Mouse (Mus musculus): ENCODE measurements around the gene Cnpy1.

The Cnpy1 gene

GRCm38 (mm10) chr5:28161938-28162402 lies 83.6 kb downstream of the Cnpy1 start:
- no peak for DNase-seq

DNA sequence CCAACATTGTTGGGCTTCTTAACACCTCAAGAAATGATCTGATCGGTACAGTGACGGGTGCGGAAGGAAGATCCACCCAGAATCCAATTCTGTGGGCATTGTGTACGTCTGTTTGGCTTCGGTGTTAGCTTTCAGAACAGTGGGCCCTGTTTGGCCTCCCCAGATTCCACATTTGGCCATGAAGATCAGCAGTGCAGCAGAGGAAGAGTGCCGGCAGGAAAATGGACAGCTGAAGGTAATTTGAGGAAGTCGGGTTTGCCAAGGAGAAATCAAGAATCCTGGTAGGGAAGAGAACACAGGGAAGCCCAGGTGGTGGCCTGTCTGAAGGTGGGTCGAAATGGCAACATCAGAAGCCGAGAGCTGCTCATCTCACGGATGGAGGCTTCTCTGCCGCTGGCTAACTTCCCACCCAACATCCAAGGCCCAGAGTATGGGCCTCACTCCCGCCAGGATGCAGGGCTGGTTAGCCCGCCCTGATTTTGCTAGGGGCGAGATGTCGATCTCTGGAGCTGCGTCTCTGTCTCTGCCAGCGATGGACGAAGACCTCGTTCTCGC lies 84.1 kb downstream of the Cnpy1 start:
- no peak for DNase-seq

DNA sequence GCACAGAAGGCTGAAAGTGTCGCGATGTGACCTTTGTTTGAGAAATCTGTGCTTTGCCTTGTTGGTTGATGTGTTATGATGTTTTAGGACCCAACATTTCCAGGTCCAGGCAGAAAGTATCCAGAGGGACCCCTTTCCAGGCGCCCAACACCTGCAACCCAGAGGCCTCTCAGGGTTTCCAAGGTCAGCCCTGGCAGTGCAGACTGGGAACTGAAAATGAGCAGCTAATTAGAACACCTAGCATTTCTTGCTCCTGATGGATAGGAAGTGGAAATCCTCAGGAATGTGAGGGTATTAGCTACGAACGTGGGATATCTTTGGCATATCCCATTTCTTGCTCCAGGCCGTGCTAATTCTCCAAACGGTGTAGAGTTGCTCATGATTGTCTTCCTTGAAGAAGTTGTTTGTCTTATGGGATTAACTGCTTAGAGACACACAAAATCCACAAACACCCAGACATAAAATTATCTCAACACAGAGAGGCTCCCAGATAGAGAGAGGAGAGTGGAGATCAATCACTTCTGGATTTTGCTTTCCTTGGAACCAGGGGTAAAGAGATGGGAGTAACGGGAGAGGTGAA lies 85.6 kb downstream of the Cnpy1 start:
- no peak for DNase-seq

DNA sequence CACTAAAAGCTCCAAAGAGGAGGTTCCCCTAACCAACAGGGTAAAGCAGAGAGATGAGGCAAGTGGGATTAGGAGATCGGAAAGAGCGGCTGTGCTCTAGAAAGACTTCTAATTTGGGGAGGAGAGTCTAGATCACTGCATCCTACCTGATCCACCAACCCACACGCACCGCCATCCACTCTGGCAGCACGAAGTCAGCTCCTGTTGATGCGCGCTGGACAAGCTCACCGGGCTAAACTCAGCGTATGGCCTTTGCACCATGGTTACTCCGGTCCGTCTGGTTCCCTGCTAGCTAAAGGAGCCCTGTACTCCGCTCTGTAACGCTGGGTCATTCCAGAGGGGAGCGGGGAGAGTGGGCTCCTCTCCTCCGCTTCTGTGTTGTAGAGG lies 86.5 kb downstream of the Cnpy1 start:
- DNase-seq = no peak

DNA sequence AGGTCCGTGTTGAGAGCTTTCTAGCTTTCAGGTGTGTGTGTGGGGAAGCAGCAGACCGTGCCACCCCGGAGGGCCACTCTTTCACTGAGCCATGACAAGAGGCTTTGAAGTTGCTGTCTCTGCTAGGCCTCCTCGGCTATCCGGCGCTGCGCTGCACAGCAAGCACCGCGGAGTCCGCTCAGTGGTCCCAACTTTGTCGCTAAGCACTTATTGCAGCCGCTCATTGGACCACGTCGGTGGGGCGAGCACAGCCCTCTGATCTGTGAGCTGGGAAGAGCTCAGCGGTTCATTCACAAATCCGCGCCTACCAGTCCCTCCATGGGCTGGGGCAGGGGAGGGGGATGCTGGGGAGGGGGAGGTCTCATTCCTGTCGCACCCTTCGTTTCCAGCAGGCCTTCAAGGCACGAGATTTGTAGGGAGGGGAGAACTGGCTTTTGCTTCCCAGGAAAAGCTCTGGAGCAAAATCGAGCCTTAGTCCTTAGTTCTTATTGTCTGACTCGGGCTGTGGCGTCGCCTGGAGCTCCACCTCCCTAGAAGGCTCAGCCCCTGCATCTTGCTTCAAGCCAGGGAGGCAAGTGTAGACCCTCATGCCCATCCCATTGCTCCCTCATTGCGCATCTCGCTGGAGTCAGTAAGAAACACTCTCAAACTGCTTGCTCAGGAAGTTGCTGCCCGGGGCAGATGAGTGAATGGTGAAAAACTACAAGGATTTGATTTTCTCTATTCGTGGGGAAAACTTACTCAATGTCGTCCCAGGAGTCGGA lies 87.1 kb downstream of the Cnpy1 start:
- no peak for DNase-seq

GRCm38 (mm10) chr5:28157781-28158180 lies 87.8 kb downstream of the Cnpy1 start:
- DNase-seq = no peak

DNA sequence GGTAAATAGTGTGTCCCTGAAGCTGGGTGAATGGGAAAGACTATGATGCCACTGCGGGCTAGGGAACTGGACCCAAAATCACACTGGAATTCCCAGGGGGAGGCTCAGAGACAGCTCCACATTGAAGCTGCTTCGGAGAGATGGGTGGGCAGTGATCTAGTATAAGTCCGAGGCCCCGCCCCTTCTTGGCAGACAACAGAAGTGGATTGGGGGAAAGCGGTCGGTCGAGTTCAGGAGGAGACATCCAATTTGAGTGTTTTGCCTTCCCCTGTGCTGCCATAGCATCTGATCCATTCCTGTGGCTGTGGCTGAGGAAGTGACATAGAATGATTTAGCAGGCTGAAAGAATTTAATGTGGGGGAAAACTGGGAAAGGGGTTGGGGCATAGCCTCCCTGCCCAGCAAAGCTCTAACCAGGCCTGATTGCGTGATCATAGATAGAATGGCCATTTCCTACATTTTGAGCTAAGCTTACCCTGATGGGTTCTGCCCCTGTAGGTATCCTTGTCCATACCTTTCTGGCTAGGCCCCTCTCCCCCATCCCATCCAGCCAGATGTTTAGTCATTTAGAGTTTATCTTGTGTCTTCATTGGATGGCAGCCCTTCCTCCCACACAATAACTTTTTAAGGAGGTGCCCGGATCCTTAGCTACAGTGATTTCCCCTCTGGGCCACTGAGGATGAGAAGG lies 88.4 kb downstream of the Cnpy1 start:
- DNase-seq = no peak
